Mouse (Mus musculus) urinary bladder, postnatal 25 days (tissue): ENCODE results near the gene Trmt112.
"Not testable (repeated sequence)": the region's sequence is repeated elsewhere in the genome, so short reads cannot be mapped to it uniquely, and the experiment has no call there.

Experiments used
- DNase-seq: peaks from one replicate; pipeline ENCODE4 v3.0.0; 2022; ENCODE audit warnings: low spot score

Gene Trmt112

GRCm38 (mm10) chr19:6909507-6910289, at the start of gene Trmt112, which contains the start of gene Prdx5:
Gene Trmt112 (plus strand): TSS chr19:6909698.
Gene Prdx5 (minus strand): TSS chr19:6910106.
- DNase-seq = peak; percentile 74

- DNase-seq = no peak
Observed at GRCm38 (mm10) chr19:6859971-6860370, 49.5 kb upstream of the Trmt112 start.

DNA sequence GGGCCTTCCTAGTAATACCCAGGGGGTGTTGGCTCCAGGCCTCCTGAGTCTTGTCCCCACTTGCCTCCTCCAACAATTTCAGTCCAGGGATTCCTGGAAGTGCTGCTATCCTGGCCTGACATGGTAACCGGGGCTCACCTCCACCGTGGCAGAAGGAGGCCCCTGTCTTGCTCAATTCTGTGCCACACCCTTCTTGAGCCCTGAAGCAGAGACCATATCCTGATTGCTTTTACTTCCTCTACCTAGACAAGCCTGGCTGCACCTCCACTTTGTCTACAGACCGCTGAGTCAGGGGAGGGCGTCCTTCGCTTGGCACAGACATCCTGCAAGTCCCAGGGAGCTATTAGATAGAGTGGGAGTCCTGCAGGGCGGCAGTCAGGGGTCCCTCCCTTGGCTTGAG, 48.8 kb upstream of the Trmt112 start:
- DNase-seq = no peak

DNA sequence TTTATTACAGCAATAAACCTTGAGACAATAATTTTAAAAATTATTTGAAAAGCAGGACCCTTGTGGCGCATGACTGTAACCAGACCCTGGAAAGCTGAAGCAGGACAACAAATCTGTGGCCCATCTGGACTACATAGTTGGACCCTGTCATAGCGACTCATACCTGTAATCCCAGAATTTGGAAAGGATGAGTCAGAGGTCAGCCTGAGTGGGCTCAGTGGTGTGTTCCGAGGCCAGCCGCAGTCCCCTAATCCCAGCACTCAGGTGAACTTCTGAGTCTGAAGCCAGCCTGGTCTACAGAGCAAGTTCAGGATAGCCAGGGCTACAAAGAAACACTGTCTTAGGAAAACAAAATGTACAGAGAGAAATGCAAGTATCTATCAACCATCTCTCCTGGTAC, 48.0 kb upstream of the Trmt112 start:
- no peak for DNase-seq

GRCm38 (mm10) chr19:6869355-6869754, 40.1 kb upstream of the Trmt112 start:
- peak; percentile 35 for DNase-seq

DNA sequence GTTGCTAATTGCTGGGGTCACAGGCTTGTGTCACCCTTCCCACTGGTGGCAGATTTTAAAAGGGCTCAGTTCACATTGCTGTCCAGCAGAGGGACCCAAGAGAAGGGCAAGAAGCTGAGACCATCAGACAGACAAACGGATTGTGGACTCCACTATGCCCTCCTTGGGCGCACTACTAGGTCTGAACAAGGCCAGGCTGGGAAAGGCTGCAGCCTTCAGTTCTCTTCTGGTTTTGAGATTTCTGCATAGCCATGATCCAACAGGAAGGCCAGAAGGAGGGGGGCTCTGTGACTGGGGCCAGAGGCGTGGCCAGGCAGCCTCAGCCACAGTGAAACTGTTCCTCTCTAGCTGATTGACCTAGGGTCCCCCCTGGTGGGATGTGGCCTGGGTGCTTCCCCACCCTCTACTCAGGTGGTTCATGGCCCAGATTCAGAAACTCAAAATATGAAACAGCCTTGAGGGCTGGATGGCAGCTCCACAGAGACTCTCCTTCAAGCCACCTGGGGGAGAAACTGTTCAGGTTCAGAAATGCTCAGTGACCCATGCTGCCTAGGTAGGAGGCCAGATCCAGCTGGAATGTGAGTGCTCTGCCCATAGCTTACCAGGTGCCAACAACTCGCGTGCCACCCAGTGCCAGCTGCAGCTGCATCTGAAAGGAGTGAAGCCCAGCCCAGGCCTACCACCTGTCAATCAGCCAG, 37.8 kb upstream of the Trmt112 start:
- DNase-seq = no peak

GRCm38 (mm10) chr19:6872701-6873100, 36.8 kb upstream of the Trmt112 start:
- DNase-seq = no peak

- no peak for DNase-seq
Observed at GRCm38 (mm10) chr19:6874257-6874656, 35.2 kb upstream of the Trmt112 start.

- no peak for DNase-seq
Observed at GRCm38 (mm10) chr19:6875834-6876233, 33.7 kb upstream of the Trmt112 start.

GRCm38 (mm10) chr19:6876799-6877198, 32.7 kb upstream of the Trmt112 start:
- DNase-seq = no peak

DNA sequence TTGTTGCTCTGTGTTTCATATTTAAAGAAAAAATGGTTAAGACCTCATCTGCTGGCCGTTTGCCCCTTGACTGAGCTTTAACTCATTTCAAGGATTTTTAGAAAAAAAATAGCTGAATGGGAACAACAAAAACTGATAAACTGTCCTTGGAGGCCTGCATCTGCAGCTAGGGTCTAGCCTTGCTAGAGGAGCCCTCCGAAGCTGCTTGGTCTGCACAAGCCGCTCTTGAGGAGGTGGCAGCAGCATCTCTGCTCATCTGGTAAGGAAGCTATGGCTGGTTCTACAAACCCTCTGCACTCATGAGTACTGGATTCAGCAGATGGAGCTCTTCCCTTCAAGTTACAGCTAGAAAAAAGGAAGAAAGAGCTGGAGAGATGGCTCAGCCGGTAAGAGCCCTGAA, 31.5 kb upstream of the Trmt112 start:
- DNase-seq = no peak

DNA sequence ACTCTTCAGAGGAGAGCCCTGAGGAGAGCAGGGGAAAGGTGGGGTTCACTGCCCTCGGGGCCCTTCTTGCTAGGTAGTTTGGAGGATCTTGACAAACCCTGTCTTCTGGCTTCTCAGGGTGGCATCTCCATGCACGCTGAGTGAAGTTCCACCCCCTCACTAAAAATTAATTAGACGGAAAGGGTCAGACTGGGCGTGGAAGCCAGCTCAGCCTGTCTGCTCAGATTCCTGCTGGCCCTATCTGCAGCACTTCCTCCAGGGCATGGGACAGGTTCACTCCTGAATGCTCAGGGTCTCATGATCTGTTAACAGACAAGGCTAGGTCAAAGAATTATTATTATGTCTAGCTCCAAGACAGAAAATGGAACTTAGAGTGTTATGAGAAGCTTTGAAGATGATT, 17.0 kb upstream of the Trmt112 start:
- DNase-seq = no peak

GRCm38 (mm10) chr19:6893731-6894451, 15.6 kb upstream of the Trmt112 start:
- DNase-seq = no peak

DNA sequence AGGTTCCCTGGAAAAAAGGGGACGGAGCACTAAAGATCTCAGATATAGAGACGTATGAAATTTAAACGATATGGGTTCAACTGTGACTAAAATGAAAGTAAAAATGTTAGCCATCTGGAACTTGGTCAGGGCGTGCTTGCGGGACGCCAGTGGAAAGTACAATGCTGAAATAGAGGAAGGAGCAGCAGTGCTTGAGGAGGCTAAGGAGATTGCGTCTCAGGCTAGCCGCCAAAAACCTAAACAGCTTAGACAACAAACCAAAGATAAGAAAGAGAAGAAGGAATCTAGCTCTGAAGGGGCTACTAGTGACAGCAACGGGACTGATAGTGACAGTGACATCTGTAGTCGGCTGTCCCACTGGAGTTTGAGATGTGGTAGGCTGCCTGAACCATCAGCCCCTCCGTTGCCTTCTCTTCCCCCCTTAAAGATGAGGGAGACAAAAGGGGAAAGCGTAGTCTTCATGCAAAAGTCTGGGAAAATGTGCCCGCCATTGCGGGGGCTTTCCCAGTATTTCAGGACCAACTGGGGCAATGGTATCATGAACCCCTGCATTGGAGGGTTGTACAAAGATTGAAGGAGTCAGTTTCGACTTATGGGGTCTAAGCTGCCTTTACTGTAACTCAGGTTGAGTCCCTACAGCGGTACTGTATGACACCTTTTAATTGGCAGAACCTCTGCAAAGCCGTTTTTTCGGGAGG, 13.7 kb upstream of the Trmt112 start:
- DNase-seq = not testable (repeated sequence)

DNA sequence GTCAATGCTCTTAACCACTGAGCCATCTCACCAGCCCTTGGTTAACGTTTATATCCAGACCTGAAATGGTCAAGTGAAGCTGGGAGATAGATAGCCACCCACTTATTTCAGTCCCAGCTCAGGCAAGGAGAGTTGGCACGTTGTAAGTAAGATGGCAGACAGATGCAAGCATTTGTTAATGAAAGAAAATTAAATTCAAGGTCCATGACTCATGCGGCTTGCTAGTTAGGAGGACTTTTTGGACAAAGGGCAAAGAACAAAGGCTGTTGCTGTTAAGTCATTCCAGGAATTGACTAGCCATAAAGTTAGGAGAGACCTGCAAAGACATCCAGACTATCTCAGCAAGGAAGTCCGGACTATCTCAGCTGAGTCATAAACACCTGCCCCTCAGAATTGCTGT, 9.9 kb upstream of the Trmt112 start:
- no peak for DNase-seq

GRCm38 (mm10) chr19:6903031-6903430, 6.5 kb upstream of the Trmt112 start:
- DNase-seq = no peak

GRCm38 (mm10) chr19:6904846-6905245, 4.7 kb upstream of the Trmt112 start:
- DNase-seq = no peak

DNA sequence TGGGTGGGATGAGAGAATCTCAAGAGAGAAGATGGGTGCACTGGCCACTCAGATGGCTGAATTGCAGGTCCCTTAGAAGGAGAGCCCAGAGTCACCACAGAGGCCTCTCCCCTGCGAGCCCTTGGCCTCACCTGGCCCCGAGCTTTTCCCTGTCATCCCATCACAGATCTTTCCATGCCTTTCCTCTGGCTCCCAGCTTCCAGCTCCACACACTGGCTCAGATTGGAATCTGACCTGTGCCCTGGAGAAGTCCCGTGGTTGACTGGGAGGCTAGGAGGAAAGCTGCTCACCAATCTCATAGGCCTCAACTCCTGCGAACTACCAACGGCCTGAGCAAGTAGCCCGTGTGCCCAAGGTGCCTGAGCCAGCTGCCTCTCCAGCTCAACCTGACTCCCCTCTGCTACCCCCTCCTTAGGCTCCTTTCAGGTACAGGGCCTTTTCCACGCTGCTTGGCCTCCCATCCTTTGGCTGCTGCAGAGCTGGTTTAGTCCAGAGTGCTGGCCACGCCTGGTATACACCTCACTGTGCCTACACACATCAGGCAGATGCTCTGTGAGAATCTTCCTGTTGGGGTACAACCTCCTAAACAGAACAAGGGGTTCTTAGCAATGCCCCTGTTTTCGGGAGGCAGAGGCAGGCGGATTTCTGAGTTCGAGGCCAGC, 3.9 kb upstream of the Trmt112 start:
- DNase-seq = no peak

- no peak for DNase-seq
Observed at GRCm38 (mm10) chr19:6906199-6906598, 3.3 kb upstream of the Trmt112 start.

GRCm38 (mm10) chr19:6907094-6907493, 2.4 kb upstream of the Trmt112 start:
- DNase-seq = no peak

DNA sequence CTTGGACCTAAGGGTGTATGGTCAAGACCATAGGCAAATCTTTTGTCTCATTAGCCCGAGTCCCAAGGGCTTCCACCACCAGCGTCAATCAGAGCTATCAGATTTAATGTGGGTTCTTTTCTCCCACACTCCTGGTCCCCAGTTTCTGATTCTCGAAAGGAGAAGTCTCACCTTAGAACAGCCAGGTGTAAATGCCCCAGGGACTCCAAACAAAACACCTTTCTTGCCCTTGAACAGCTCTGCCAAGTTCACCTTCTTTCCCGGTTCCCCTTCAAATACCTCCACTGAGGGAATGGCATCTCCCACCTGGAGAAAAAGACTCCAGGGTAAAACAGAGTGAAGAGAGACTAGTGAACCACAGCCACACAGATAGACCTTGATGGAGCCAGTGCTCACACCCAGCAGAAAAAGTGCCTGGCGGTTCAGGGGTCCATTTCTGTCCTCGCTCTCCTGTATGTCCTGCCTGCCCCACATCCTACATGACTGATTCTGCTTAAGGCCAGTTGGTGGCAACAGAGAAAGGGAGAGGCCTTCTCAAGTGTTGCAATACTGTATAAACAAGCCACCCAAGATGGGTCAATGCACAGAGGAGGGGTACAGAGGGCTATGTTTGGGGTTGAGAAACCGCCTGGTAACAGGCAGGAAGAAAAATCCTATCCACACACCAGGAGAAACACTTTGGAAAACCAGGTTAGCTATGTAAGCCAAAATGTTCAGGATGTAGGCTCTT, 1.5 kb upstream of the Trmt112 start:
- no peak for DNase-seq
